Mouse (Mus musculus) bone marrow, adult 2 months (tissue): ENCODE data around the gene Banf1.

Source experiments
- CTCF ChIP-seq: fragments of 200-500 bp; IDR thresholded peaks from 2 replicates; pipeline ENCODE4 v1.5.1; 2011; ENCODE audit warnings: low read length, control low read depth; ENCODE audit not compliant: control insufficient read depth, insufficient read depth
- POLR2A ChIP-seq: fragments of 200-500 bp; IDR thresholded peaks from 2 replicates; pipeline ENCODE4 v1.6.1; 2011; ENCODE audit warnings: low read depth, mild to moderate bottlenecking, control low read depth, low read length, borderline replicate concordance; ENCODE audit not compliant: control insufficient read depth

- no peak for TF ChIP-seq POLR2A
- no peak for TF ChIP-seq CTCF
Measured at GRCm38 (mm10) chr19:5323801-5324200, 43.2 kb downstream of the Banf1 start.
